Mouse (Mus musculus) G1E (cell line): ENCODE results near the gene 4930558K02Rik.

ENCODE experiments used
- CTCF ChIP-seq: IDR thresholded peaks from 2 replicates; pipeline ENCODE4 v1.5.1; 2012; ENCODE audit warnings: low read depth, low read length, inconsistent platforms, mixed read lengths
- GATA1 ChIP-seq: IDR thresholded peaks from 2 replicates; pipeline ENCODE4 v1.6.1; 2012; ENCODE audit warnings: borderline replicate concordance, low read length, inconsistent platforms, mixed read lengths
- GATA2 ChIP-seq: IDR thresholded peaks from 2 replicates; pipeline ENCODE4 v1.6.1; 2012; ENCODE audit warnings: low read depth, low read length, inconsistent platforms, borderline replicate concordance
- POLR2AphosphoS5 ChIP-seq: IDR thresholded peaks from 2 replicates; pipeline ENCODE4 v1.6.1; 2012; ENCODE audit warnings: low read depth, low read length, inconsistent platforms; ENCODE audit not compliant: insufficient replicate concordance
- TAL1 ChIP-seq: conservative IDR thresholded peaks from 2 replicates; pipeline ENCODE4 v1.6.1; 2012; ENCODE audit warnings: low read depth, low read length, inconsistent platforms, mixed read lengths

DNA sequence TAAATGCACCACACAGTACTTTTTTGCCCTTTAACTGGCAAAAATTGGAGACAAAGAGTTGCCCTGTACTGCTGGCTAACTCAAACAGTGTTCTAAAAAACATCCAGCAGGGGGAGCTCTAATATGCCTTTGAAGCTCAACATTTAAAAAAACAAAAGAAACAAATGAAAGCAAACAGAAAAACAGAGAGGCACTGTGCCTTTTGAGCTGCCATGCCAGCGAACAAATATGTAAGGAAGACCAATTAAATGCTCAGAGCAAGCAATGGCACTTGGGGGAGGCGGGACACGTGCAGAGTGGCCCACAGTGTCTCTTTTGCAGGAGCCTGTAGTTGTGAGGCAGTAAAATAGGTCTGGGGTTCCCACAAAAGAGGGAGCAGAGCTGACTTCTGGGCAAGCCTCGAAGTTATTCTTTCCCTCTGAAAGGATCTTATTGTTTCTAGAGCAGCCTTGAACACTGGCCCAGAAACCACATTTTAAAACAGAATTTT is 20.5 kb upstream of the 4930558K02Rik start:
- TF ChIP-seq CTCF (0 out of 2 replicates have a peak, but pooled peaks have one; percentile 12), GATA2 (no peak), POLR2AphosphoS5 (no peak), TAL1 (no peak), GATA1 (no peak)
